Mouse (Mus musculus) fat pad, adult 2 months (tissue): ENCODE measurements around the gene Pgf.

Source experiments
- DNase-seq: peaks from one replicate; pipeline ENCODE4 v3.0.0-alpha.2; 2011; ENCODE audit warnings: low read depth, low spot score; ENCODE audit errors: extremely low read depth

Pgf gene

DNA sequence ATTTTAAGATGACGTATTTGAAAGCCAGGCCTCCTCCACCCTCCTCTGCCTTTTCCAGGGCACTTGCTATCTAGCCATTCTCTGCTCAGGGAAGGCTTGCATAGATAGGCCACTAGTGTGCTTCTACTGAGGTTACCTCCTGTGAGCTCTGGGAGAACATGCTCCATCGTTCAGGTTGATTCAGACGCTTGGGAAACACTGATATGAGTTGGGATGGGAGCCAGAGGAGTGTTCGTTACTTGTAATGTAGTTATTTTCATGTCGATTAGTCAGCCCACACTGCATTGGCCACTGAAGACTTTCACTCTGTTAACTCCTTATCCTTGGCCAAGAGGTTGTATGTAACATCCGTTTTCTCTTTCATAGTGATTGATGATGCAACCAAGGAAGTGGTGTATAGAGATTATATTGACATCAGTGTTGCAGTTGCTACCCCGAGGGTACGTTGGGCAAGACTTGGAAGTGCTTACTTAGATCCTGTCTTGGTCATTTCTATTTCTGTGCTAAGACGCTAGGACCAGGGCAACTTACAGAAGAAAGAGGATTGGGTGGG is 48.1 kb downstream of the Pgf start:
- DNase-seq: peak; percentile 91

DNA sequence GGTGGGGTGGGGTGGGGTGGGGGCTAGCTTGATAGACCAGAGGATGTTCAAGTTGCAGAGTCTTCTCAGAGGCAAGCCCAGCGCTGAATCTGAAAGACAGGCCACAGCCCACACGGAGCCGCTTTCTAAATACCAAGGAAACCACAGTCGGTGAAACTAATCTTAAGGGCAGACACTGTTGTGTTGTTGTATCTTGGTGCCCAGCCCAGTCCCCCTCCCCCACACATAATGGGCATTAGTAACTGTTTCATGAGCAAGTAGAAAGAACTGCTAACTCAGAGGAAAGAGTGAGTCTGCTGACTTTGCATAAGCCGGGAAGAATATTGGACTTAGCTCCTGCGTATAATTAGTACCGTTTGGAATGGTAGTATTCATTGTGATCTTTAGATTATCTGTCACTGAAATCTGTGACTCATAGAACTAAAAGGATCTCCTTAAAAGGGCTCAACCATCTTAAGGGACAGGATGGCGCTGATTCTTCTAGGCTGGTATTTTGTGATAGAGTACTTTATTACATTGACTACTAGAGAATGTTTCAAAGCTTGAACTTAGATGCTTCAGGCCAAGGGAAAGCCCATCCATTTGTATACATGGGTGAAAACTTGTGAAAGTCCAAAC is 50.5 kb downstream of the Pgf start:
- DNase-seq: no peak

DNA sequence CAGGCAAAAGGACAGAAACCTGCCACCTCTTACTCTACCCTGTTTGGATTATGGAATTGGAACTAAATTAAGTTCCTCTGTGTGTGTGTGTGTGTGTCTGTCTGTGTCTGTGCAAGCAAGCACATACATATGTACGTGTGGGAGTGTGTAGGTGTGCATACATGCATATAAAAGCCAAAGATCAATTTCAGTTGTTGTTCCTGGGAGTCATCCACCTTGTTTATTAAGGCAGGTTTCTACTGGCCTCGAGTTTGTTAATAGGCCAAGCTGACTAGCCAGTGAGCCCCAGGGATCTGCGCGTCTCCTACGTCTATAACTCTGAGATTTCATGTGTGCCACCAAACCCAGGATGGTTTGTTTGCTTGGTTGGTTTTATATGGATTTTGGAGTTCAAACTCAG is 52.8 kb downstream of the Pgf start:
- peak; percentile 70 for DNase-seq

DNA sequence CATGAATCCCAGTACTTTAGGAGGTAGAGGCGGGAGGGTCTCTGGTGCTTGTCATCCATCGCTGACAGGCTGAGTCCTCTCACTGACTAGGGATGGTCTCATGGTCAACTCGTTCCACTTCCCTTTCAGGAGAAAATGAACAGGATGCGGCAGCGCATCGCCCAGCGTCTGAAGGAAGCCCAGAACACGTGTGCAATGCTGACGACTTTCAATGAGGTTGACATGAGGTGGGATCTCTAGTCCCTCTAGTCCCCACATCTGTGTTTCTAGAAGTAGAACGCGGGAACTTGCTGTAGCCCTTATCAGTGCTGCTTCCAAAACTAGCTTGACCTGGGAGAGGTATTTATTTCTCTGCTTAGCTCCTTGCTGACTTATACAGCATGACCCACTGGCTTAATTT is 53.9 kb downstream of the Pgf start:
- DNase-seq: no peak

DNA sequence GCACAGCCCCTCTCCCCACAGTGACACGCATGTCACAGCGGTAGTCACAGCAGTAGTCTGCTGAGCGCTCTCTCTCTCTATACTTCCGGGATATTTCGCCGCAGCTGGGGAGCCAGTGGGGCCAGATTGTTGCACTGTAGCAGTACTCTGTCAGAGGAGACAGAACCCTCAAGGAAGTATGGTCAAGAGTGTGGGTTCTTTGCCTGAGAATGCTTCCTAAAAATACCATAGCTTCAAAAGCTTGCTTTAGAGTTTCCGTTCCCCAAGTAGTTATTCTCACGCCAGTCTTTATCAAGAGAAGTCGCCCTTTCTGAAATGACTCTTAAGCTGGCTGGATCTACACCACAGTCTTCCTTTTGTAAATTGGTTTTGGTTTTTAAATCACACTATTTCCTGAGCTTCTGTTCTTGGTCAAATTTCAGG is 54.5 kb downstream of the Pgf start:
- DNase-seq: no peak

DNA sequence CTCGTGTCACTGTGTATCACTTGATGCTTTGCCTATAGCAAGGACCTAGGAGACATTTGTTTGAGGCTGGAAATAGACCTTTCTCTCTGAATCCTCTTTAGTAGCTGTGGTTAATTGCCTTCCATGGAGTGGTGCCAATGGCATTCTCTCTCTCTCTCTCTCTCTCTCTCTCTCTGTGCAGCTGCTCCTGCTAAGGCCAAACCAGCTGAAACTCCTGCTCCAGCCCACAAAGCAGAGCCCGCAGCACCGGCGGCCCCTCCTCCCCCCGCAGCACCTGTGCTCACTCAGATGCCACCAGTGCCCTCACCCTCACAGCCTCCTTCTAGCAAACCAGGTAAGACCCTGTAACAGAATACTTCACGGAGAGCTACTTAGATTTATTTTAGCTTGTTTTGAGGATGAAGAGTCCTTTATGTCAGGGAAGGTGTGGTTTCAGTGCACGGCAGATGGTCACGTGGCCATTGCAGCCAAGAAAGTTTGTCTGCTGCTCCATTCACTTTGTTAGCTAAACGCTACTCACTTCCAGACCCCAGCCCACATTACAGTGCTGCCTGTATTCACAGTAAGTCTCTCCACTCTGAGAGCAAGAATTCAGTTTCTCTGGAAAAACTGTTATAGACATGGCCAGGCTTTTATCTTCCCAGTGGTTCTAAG is 55.7 kb downstream of the Pgf start:
- DNase-seq: no peak
